Mouse (Mus musculus): ENCODE measurements at regions not wholly inside any gene's neighbourhood (a gene's known extent, or its start where the extent isn't known, plus 50 kb on each side); places are given as distances from the start of the nearest gene placed in this dataset.

GRCm38 (mm10) chr12:25320262-25320767, 223.4 kb upstream of the Id2 start:
- no peak for DNase-seq
- intact Hi-C loops (cut with DNase I): no loop called here

DNA sequence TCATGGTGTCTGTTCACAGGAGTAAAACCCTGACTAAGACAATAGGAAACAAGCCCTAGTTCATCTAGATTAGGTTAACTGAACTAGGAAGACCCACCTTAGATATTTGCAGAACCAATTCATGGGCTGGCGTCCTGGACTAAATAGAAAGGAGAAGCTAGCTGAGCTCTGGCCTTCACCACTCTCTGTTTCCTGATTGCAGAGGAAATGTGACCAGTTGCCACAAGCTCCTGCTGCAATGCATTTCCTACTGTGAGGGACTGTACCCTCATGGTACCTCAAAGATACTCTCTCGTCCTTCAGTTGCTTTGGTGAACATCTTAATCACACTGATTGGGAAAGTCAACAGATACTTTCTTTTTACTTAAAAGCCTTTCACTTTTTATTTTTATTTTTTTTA, 222.9 kb upstream of the Id2 start:
- intact Hi-C loops (cut with DNase I): no loop called here
- no peak for DNase-seq

DNA sequence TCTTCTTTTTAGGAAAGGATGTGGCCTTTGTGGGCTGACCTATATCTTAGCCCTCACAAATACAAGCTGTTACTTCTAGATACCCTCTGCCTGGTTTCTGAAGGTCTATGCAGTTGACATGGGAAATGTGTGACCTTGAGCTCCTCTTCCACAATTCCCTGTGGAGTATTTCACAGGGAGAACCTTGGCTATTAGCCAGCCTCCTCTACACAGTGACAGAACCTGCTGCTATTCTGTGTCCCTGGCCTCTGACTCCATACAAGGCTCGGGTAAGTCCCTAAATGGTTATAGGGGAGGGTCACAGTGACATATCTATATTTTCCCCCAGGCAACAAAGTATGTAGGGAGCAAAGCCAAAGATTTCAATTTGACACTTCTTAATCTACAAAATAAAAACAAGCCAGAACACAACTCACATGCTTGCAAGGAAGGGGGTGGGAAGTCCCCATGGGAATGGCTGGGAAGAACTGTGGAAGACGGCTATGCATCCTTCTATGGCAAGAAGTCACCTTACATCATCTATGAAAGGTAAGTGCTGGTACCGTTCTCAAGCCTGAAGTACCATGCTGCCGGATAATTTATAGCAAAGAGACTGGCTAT, 221.2 kb upstream of the Id2 start:
- DNase-seq: no peak
- intact Hi-C loops (cut with DNase I): no loop called here

DNA sequence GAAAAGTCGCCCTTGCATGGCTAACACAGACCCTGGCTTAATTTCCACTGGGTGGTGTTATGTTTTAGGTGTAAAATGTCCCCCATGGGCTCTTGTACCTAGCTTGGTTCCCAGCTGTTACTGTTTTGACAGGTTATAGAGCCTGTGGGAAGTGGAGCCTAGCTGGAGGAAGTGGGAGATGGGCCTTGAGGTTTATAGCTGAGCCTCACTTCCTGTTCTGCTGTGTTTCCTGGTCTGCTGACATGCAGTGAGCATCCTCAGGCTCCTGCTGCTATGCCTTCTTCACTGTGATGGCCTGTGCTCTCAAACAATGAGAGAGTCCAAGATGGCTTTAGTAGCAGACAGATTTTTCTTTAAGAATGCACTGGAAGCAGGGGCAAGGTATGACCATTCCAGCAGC, 219.0 kb upstream of the Id2 start:
- DNase-seq: no peak
- intact Hi-C loops (cut with DNase I): no loop called here

GRCm38 (mm10) chr12:25313212-25313611, 216.3 kb upstream of the Id2 start:
- intact Hi-C loops (cut with DNase I): no loop called here
- no peak for DNase-seq

GRCm38 (mm10) chr12:25312390-25312789, 215.4 kb upstream of the Id2 start:
- intact Hi-C loops (cut with DNase I): no loop called here
- DNase-seq: no peak

DNA sequence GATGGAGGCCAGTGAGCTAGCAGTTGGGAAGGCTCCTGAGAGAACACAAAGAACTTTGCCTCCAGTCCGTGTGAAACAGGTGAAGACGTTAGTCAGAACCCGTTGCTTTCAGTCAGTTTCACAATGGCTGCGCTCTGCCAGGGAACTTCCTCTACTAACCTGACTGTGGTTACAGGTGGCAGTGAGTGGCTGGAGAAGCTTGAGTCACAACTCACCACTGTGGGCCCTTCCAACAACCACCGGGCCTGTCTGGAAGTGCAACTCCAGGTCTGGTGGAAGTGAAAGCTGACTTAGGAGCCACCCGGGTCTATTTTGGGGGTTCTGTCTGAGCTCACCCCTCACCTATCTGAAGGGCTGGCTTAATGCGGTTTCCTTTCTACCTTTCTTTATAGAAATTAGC, 214.8 kb upstream of the Id2 start:
- intact Hi-C loops (cut with DNase I): no loop called here
- no peak for DNase-seq

DNA sequence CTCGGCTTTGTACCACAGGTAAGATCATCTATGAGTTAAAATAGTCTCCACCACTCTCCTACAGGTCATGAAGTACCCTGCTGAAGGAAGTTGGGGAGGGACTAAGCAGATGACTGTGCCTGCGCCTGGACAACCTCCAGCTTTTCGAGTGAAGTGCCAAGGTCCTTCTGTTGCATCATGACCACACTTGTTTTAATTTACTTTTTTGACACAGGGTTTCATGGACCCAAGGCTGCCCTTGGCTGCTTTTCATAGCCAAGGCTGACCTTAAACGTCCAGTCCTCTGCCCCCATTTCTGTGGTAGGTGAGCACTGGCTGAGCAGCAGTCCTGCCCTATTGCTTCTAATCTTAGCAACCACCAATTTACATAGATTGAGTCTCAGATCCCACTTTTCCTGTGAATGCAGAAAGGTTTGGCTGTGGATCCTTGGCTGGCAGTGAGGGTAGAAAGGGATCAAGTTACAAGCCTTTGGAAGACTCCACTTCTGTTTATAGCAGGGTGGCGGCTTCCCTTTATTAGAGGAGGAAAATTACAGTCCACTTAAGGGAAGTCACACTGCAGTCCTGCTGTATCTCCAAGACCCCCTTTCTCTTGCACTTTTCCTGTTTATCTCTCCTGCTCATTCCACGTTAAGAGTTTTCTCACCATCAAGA, 213.5 kb upstream of the Id2 start:
- no peak for DNase-seq
- intact Hi-C loops (cut with DNase I): no loop called here

GRCm38 (mm10) chr12:25309234-25309633, 212.3 kb upstream of the Id2 start:
- no peak for DNase-seq
- intact Hi-C loops (cut with DNase I): no loop called here

DNA sequence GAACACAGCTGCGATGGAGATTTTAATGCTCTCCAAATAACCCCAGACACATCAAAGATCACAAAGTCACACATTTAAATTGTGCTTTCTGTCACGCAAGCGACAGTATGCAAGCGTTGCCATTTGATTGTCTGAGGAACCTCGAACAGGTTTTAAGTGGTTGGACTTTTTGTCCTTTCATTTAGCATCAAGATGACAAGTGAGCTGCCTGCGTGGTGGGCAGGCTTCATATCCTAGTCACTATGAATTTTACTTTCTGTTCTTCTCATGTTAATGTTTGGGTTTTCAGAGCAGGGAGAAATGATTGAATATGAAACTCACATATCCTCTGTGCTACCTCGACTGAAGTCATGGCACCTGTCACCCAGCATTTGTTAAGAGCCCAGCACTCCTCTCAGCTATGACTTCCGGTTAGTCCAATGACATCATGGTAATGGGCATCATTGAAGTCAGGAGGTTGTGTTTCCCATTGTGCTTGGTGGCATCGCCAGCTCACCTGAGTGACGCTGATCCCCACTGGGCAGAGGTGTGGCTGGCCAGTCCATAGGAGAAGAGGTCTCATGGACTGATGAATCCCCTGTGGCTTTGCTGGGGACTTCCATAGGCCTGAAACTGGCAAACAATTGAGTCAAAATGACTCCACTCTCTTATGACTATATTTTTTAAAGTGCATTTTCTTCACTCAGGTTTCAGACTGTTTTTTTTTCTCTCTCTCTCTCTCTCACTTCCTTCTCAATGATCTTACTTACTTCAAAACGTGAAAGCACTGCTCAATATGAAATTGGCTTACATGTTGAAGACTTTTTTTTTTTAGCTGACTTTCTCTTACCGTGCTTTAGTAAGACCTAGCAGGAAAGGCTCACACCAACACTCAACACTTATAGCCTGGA, 209.1 kb upstream of the Id2 start:
- no peak for DNase-seq
- intact Hi-C loops (cut with DNase I): no loop called here

DNA sequence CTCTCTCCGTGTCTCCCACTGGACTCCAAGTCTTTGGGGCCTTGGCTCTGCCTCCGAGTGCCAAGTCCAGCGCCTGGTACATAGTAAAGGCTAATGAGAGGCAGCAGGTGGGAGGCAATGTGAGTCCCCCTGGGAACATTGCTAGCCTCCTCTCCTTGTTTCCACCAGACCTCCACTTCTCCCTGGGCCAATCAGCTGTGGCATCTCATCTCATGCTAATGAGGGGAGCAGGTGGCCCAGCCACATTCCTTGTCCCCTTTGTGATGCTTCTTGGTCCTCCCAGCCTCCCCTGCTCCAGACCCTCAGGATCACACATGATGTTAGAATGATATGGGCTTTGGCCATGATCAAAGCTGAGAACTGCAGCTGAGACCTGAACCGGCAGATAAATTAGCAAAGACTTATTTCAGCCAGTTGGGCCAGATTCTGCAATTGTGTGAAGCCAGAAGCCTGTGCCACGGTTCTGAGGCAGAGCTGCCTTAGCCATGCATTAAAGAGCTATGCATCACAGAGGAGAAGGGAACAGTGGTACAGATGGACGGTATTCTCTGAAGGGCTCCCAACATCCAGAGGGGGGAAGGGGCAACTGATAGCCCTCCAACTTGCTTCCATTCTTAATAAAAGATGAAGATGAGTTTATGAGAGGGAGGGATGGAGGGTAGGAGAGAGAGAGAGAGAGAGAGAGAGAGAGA, 208.0 kb upstream of the Id2 start:
- no peak for DNase-seq
- intact Hi-C loops (cut with DNase I): no loop called here

GRCm38 (mm10) chr12:25303500-25304050, 206.6 kb upstream of the Id2 start:
- intact Hi-C loops (cut with DNase I): no loop called here
- no peak for DNase-seq

GRCm38 (mm10) chr12:25300804-25301390, 204.0 kb upstream of the Id2 start:
- intact Hi-C loops (cut with DNase I): no loop called here
- no peak for DNase-seq

GRCm38 (mm10) chr12:25299603-25300471, 202.9 kb upstream of the Id2 start:
- no peak for DNase-seq
- intact Hi-C loops (cut with DNase I): no loop called here

DNA sequence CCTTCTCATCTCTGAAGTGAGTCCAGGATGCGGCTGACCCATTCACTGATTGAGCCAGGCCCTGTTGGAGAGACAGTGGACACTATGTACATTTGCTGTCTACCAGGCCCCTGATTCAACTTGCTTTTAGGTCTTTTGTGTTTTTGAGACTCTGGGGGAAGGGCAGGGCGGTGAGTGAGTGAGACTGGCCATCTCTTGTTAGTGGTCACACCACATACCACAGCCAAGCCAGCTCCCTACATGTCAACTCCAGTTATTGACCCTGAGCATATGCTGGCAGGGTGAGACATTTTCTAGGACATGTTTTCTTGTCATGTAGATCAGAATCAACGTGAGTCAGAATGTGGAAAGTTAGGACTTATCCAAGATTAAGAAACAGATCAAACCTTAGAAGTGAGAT, 201.8 kb upstream of the Id2 start:
- intact Hi-C loops (cut with DNase I): no loop called here
- no peak for DNase-seq

- intact Hi-C loops (cut with DNase I): no loop called here
- no peak for DNase-seq
Measured at GRCm38 (mm10) chr12:25297960-25298359, 201.0 kb upstream of the Id2 start.

GRCm38 (mm10) chr12:25296648-25297047, 199.7 kb upstream of the Id2 start:
- intact Hi-C loops (cut with DNase I): no loop called here
- DNase-seq: no peak

- DNase-seq: no peak
- intact Hi-C loops (cut with DNase I): no loop called here
Measured at GRCm38 (mm10) chr12:25294179-25295025, 197.5 kb upstream of the Id2 start.
